Comparison of ENCODE assay signal across 8 mouse cellular contexts in genomic region chr7:19164189-19164588, GRCm38 (mm10). TPM values are rescaled to one million over a fixed set of nuclear protein-coding genes. Genes with fewer than 3 reads are reported as not detected.
A peak's percentile ranks its signal among the peaks of the same experiment; 100 is the strongest.
DNase-seq lines count a peak whose midpoint lies in the region; ATAC-seq and TF ChIP-seq lines count a peak whose summit lies in the region.

No protein-coding gene starts in this region.

- H3K4me1 ChIP-seq in hindbrain, embryonic 13.5 days (replicated peaks): peaks cover 42% of the 10 kb centered on the region
- H3K4me1 ChIP-seq in liver, embryonic 14.5 days (replicated peaks; ENCODE audit: control insufficient read depth in 2 of 2, insufficient read depth in 2 of 2, low read length in 1 of 2): peaks cover 13 to 22% of the 10 kb centered on the region in 2 experiments
- peaks cover 29% of the 10 kb centered on the region for H3K4me1 ChIP-seq in thymus, adult 2 months (replicated peaks; ENCODE audit: control insufficient read depth, insufficient read depth, low read length)

- DNase-seq in 416B (ENCODE audit: low read depth): peak; percentile 58
- peak; percentile 12 for DNase-seq in Muller cell, postnatal 12 days (ENCODE audit: inconsistent ontology term)
- no peak for DNase-seq in liver, embryonic 14.5 days (ENCODE audit: low read depth in 3 of 3, low spot score in 3 of 3)
- no peak for DNase-seq in urinary bladder, postnatal 36 days (ENCODE audit: low spot score in 2 of 2)
- DNase-seq in adrenal gland, adult (ENCODE audit: inconsistent age in 2 of 2, low spot score in 1 of 2): no peak
- no peak for DNase-seq in thymus, adult 2 months
- DNase-seq in spleen, postnatal 36 days (ENCODE audit: low spot score in 2 of 2): no peak

- ATAC-seq in hindbrain, embryonic 13.5 days (ENCODE audit: low FRiP score): 0 out of 2 replicates have a peak, but pooled peaks have one; percentile 8
- ATAC-seq in liver, embryonic 14.5 days (ENCODE audit: insufficient read depth): peak; percentile 41; the same call in 1 of the 2 replicates

- H3K9ac ChIP-seq in hindbrain, embryonic 13.5 days: no peak overlapping the region
- H3K9ac ChIP-seq in liver, embryonic 14.5 days (replicated peaks): no peak overlapping the region

- WGBS in hindbrain, embryonic 13.5 days: 3% methylated on average over 6 of the region's 6 CpGs
- WGBS in liver, embryonic 14.5 days (ENCODE audit: insufficient replicate concordance): 2% methylated on average over 6 of the region's 6 CpGs
- WGBS in thymus, adult 2 months: 4% methylated on average over 6 of the region's 6 CpGs

- H3K27me3 ChIP-seq in hindbrain, embryonic 13.5 days: peaks cover 59% of the 10 kb centered on the region
- H3K27me3 ChIP-seq in liver, embryonic 14.5 days (ENCODE audit: control insufficient read depth, insufficient read depth, low read length): peaks cover 14% of the 10 kb centered on the region
- no peaks in the 10 kb centered on the region; the same call in 1 of the 2 replicates for H3K27me3 ChIP-seq in thymus, adult 2 months (ENCODE audit: control insufficient read depth, insufficient read depth, low read length)

- TF ChIP-seq EP300 in liver, embryonic 14.5 days (IDR thresholded peaks at IDR 0.05; ENCODE audit: low read depth): no peak

- no peak overlapping the region for H3K4me3 ChIP-seq in hindbrain, embryonic 13.5 days
- H3K4me3 ChIP-seq in liver, embryonic 14.5 days (ENCODE audit: insufficient read depth in 1 of 2, low read depth in 2 of 2, low read length in 2 of 2): no peak overlapping the region
- H3K4me3 ChIP-seq in thymus, adult 2 months (ENCODE audit: control insufficient read depth, insufficient read depth, low read length): no peak overlapping the region

- no peak for TF ChIP-seq CTCF in liver, embryonic 14.5 days (IDR thresholded peaks at IDR 0.05; ENCODE audit: low read depth)
- no peak for TF ChIP-seq CTCF in thymus, adult 2 months (IDR thresholded peaks at IDR 0.05; ENCODE audit: borderline replicate concordance, control insufficient read depth, extremely low read depth, insufficient read depth, low read length, poor library complexity)

- TF ChIP-seq POLR2A in thymus, adult 2 months (IDR thresholded peaks at IDR 0.05; ENCODE audit: control insufficient read depth, extremely low read depth, insufficient read depth, low read length, poor library complexity): no peak

- no peak overlapping the region for H3K27ac ChIP-seq in hindbrain, embryonic 13.5 days
- no peak overlapping the region for H3K27ac ChIP-seq in liver, embryonic 14.5 days
- no peak overlapping the region for H3K27ac ChIP-seq in thymus, adult 2 months (ENCODE audit: control insufficient read depth, insufficient read depth, low read length)

- H3K9me3 ChIP-seq in hindbrain, embryonic 13.5 days: no peaks in the 10 kb centered on the region
- H3K9me3 ChIP-seq in liver, embryonic 14.5 days (ENCODE audit: control insufficient read depth, low read length): no peaks in the 10 kb centered on the region; the same call in 1 of the 2 replicates

- H3K36me3 ChIP-seq in hindbrain, embryonic 13.5 days: no peaks in the 10 kb centered on the region
- no peaks in the 10 kb centered on the region for H3K36me3 ChIP-seq in liver, embryonic 14.5 days (replicated peaks; ENCODE audit: control insufficient read depth, insufficient read depth, low read depth)
- no peaks in the 10 kb centered on the region for H3K36me3 ChIP-seq in thymus, adult 2 months (ENCODE audit: control insufficient read depth, insufficient read depth, low read length)

- H3K4me2 ChIP-seq in hindbrain, embryonic 13.5 days: peak overlapping the region; percentile 30; the same call in 1 of the 2 replicates
- peak overlapping the region; percentile 33; the same call in 1 of the 2 replicates for H3K4me2 ChIP-seq in liver, embryonic 14.5 days (ENCODE audit: low read depth)

RNA-seq across cellular contexts. Expression of gene Gipr, which starts 1.7 kb away (rescaled TPM):
- 1.6 and 2.3 TPM in 2 replicates for polyA plus RNA-seq in hindbrain, embryonic 13.5 days (2015; fragmentation: Nextera tagmentation; extraction: Ambion mirVana)
- 0.05 and 0.16 TPM in 2 replicates for polyA plus RNA-seq in liver, embryonic 14.5 days (2012; rRNA removed)
- 0.10 TPM in 1 of 2 replicates, not detected in the other for polyA plus RNA-seq in liver, embryonic 14.5 days (2014; fragmentation: Nextera tagmentation; extraction: Ambion mirVana)
- polyA plus RNA-seq in thymus, adult 2 months (2012; rRNA removed): 0.73 and 0.79 TPM in 2 replicates

RNA-seq across cellular contexts. Expression of gene Eml2, which starts 12.0 kb away (rescaled TPM):
- 6.6 and 8.2 TPM in 2 replicates for polyA plus RNA-seq in hindbrain, embryonic 13.5 days (2015; fragmentation: Nextera tagmentation; extraction: Ambion mirVana)
- polyA plus RNA-seq in liver, embryonic 14.5 days (2012; rRNA removed): 6.1 and 7.3 TPM in 2 replicates
- 0.98 and 1.3 TPM in 2 replicates for polyA plus RNA-seq in liver, embryonic 14.5 days (2014; fragmentation: Nextera tagmentation; extraction: Ambion mirVana)
- 38.9 and 40.3 TPM in 2 replicates for polyA plus RNA-seq in thymus, adult 2 months (2012; rRNA removed)

RNA-seq across cellular contexts. Expression of gene Snrpd2, which starts 14.7 kb away (rescaled TPM):
- polyA plus RNA-seq in hindbrain, embryonic 13.5 days (2015; fragmentation: Nextera tagmentation; extraction: Ambion mirVana): 123 and 128 TPM in 2 replicates
- 40.7 and 67.5 TPM in 2 replicates for polyA plus RNA-seq in liver, embryonic 14.5 days (2012; rRNA removed)
- 75.3 and 76.0 TPM in 2 replicates for polyA plus RNA-seq in liver, embryonic 14.5 days (2014; fragmentation: Nextera tagmentation; extraction: Ambion mirVana)
- 32.8 and 36.7 TPM in 2 replicates for polyA plus RNA-seq in thymus, adult 2 months (2012; rRNA removed)

RNA-seq across cellular contexts. Expression of gene Qpctl, which starts 15.1 kb away (rescaled TPM):
- polyA plus RNA-seq in hindbrain, embryonic 13.5 days (2015; fragmentation: Nextera tagmentation; extraction: Ambion mirVana): 23.1 and 23.8 TPM in 2 replicates
- 2.2 and 2.3 TPM in 2 replicates for polyA plus RNA-seq in liver, embryonic 14.5 days (2012; rRNA removed)
- polyA plus RNA-seq in liver, embryonic 14.5 days (2014; fragmentation: Nextera tagmentation; extraction: Ambion mirVana): 2.3 and 3.0 TPM in 2 replicates
- polyA plus RNA-seq in thymus, adult 2 months (2012; rRNA removed): 15.3 and 18.2 TPM in 2 replicates

RNA-seq across cellular contexts. Expression of gene Fbxo46, which starts 44.5 kb away (rescaled TPM):
- 18.9 and 20.2 TPM in 2 replicates for polyA plus RNA-seq in hindbrain, embryonic 13.5 days (2015; fragmentation: Nextera tagmentation; extraction: Ambion mirVana)
- polyA plus RNA-seq in liver, embryonic 14.5 days (2012; rRNA removed): 2.0 and 2.6 TPM in 2 replicates
- polyA plus RNA-seq in liver, embryonic 14.5 days (2014; fragmentation: Nextera tagmentation; extraction: Ambion mirVana): 2.6 and 3.0 TPM in 2 replicates
- 29.2 and 30.1 TPM in 2 replicates for polyA plus RNA-seq in thymus, adult 2 months (2012; rRNA removed)

Comparison
In these comparisons a context has a peak if more than half of its experiments do, and no peak if none do; other contexts are left out.
1. DNase-seq: peak in 416B (single experiment) and Muller cell, postnatal 12 days (single experiment); none in liver, embryonic 14.5 days (0 of 3), urinary bladder, postnatal 36 days (0 of 2), adrenal gland, adult (0 of 2), thymus, adult 2 months (single experiment) and spleen, postnatal 36 days (0 of 2).